Mouse (Mus musculus): ENCODE data around the gene Gm43191. TPM values are rescaled to one million over a fixed set of nuclear protein-coding genes. Genes with fewer than 3 reads are reported as not detected.

Gm43191 gene
- polyA plus RNA-seq, 1 experiment, result not detected

DNA sequence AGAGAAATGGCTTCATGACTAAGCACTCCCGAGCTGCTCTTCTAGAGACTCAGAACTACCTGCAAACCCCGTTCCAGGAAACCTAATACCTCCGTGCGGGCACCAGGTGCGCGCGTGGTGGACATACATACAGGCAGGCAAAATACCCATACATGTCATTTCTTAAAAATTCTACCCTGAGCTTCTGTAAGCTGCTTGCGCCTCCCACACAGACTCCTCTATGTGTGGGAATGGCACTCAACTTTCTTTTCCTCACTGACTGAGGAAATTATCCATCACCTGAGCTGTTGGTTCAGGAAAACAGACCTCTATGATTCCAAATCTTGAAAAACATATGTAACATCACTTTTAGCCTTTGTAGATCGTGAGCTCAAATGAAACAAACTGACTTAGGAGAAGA is 30.4 kb downstream of the Gm43191 start:
- H3K4me3 ChIP-seq (replicated peaks), result no peak overlapping the region
- H3K4me1 ChIP-seq, result peaks cover 65% of the 10 kb centered on the region
- peaks cover 61% of the 10 kb centered on the region for H3K36me3 ChIP-seq (replicated peaks; ENCODE audit: low read length)
- no peaks in the 10 kb centered on the region for H3K9me3 ChIP-seq
- TF ChIP-seq GATA1 (IDR thresholded peaks at IDR 0.05; ENCODE audit: borderline replicate concordance, low read length), result no peak
- no peak for TF ChIP-seq FLI1 (IDR thresholded peaks at IDR 0.05; ENCODE audit: low read length)
- H3K27me3 ChIP-seq (replicated peaks), result no peaks in the 10 kb centered on the region

- Histone ChIP-seq H3K4me3 (replicated peaks) (no peak overlapping the region), H3K36me3 (replicated peaks; ENCODE audit: low read length) (peaks cover 80% of the 10 kb centered on the region), H3K4me1 (peaks cover 52% of the 10 kb centered on the region), H3K9me3 (no peaks in the 10 kb centered on the region), H3K27me3 (replicated peaks) (no peaks in the 10 kb centered on the region)
- TF ChIP-seq FLI1 (IDR thresholded peaks at IDR 0.05; ENCODE audit: low read length), result no peak
- TF ChIP-seq GATA1 (IDR thresholded peaks at IDR 0.05; ENCODE audit: borderline replicate concordance, low read length), result no peak
These were observed 32.3 kb downstream of the Gm43191 start for GRCm38 (mm10) chr3:116648805-116649204.

DNA sequence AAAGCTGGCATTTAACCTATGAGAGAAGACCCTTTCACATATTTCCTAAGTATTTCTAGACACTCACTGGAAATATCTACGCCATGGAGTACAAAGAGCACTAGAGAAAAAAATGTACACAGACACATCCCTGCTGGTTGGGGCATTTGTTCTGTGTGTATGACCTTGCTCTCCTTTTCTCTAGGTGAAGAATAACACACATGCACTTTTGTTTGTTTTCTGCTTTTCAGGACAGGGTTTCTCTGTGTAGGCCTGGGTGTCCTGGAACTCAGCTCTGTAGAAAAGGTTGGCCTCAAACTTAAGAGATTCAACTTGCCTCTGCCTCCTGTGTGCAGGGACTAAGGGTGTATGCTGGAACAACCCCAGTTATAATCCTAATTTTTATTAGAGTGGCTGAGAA is 34.7 kb downstream of the Gm43191 start:
- TF ChIP-seq FLI1 (IDR thresholded peaks at IDR 0.05; ENCODE audit: low read length), result no peak
- TF ChIP-seq GATA1 (IDR thresholded peaks at IDR 0.05; ENCODE audit: borderline replicate concordance, low read length), result no peak
- peaks cover 97% of the 10 kb centered on the region for H3K36me3 ChIP-seq (replicated peaks; ENCODE audit: low read length)

DNA sequence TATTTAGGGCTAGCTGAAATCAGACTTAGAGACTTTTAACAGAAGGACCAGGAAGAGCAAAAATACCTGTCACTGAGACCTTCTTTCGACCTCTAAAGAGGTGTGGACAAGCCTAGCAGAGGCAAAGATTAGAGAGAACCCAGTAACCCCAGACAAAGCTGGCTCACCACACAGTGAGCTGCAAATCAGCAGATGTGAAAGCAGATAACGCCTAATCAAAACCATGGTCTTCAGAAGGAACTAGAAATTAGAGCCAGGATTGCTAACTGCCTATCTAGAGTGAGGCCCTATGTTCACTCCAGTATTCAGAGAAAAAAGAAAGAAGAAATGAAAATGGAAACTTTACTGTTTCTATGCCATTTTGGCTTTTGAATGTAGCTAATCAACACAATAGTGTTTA is 38.7 kb downstream of the Gm43191 start:
- H3K9me3 ChIP-seq, result no peaks in the 10 kb centered on the region
- peaks cover 98% of the 10 kb centered on the region for H3K36me3 ChIP-seq (replicated peaks; ENCODE audit: low read length)
- H3K27me3 ChIP-seq (replicated peaks), result no peaks in the 10 kb centered on the region
- H3K4me1 ChIP-seq, result peaks cover 37% of the 10 kb centered on the region
- no peak for TF ChIP-seq FLI1 (IDR thresholded peaks at IDR 0.05; ENCODE audit: low read length)
- TF ChIP-seq GATA1 (IDR thresholded peaks at IDR 0.05; ENCODE audit: borderline replicate concordance, low read length), result no peak
- H3K4me3 ChIP-seq (replicated peaks), result no peak overlapping the region

More for the DNA sequence above, 34.7 kb downstream of the Gm43191 start:
- Histone ChIP-seq H3K4me3 (replicated peaks) (no peak overlapping the region), H3K27me3 (replicated peaks) (no peaks in the 10 kb centered on the region), H3K4me1 (peaks cover 36% of the 10 kb centered on the region), H3K9me3 (no peaks in the 10 kb centered on the region)

- peaks cover 37% of the 10 kb centered on the region for H3K4me1 ChIP-seq
- H3K4me3 ChIP-seq (replicated peaks), result no peak overlapping the region
- peaks cover 100% of the 10 kb centered on the region for H3K36me3 ChIP-seq (replicated peaks; ENCODE audit: low read length)
- TF ChIP-seq GATA1 (IDR thresholded peaks at IDR 0.05; ENCODE audit: borderline replicate concordance, low read length) (no peak), FLI1 (IDR thresholded peaks at IDR 0.05; ENCODE audit: low read length) (no peak)
- H3K9me3 ChIP-seq, result no peaks in the 10 kb centered on the region
- no peaks in the 10 kb centered on the region for H3K27me3 ChIP-seq (replicated peaks)
These were observed 39.2 kb downstream of the Gm43191 start for GRCm38 (mm10) chr3:116641811-116642371.

- Histone ChIP-seq H3K9me3 (no peaks in the 10 kb centered on the region), H3K4me3 (replicated peaks) (no peak overlapping the region), H3K36me3 (replicated peaks; ENCODE audit: low read length) (peaks cover 100% of the 10 kb centered on the region), H3K4me1 (peaks cover 52% of the 10 kb centered on the region), H3K27me3 (replicated peaks) (no peaks in the 10 kb centered on the region)
- TF ChIP-seq FLI1 (IDR thresholded peaks at IDR 0.05; ENCODE audit: low read length) (no peak), GATA1 (IDR thresholded peaks at IDR 0.05; ENCODE audit: borderline replicate concordance, low read length) (no peak)
These were observed 41.0 kb downstream of the Gm43191 start for GRCm38 (mm10) chr3:116640024-116640423.

DNA sequence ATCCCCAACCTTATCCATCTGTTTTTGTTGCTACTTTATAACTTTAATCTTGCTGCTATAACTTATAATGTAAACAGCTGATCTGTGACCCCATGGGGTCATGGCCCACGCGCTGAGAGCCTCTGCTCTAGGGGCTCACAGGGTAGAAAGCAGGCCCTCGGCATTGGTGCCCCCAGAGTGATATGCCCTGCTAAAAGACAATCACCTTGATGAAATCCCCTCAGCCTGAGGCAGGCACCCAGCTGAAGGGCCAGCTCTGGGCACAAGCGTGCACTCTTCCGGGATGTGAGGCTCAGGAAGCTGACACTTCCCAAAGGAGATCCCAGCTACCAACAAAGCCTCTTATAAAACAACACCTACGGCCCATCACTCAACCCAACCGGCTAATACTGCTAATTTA is 42.5 kb downstream of the Gm43191 start:
- Histone ChIP-seq H3K4me1 (peaks cover 65% of the 10 kb centered on the region), H3K27me3 (replicated peaks) (no peaks in the 10 kb centered on the region), H3K9me3 (no peaks in the 10 kb centered on the region), H3K36me3 (replicated peaks; ENCODE audit: low read length) (peaks cover 100% of the 10 kb centered on the region), H3K4me3 (replicated peaks) (no peak overlapping the region)
- no peak for TF ChIP-seq FLI1 (IDR thresholded peaks at IDR 0.05; ENCODE audit: low read length)
- no peak for TF ChIP-seq GATA1 (IDR thresholded peaks at IDR 0.05; ENCODE audit: borderline replicate concordance, low read length)

GRCm38 (mm10) chr3:116637693-116638476 is 43.2 kb downstream of the Gm43191 start:
- Histone ChIP-seq H3K4me1 (peaks cover 62% of the 10 kb centered on the region), H3K9me3 (no peaks in the 10 kb centered on the region), H3K4me3 (replicated peaks) (no peak overlapping the region), H3K27me3 (replicated peaks) (no peaks in the 10 kb centered on the region), H3K36me3 (replicated peaks; ENCODE audit: low read length) (peaks cover 99% of the 10 kb centered on the region)
- TF ChIP-seq GATA1 (IDR thresholded peaks at IDR 0.05; ENCODE audit: borderline replicate concordance, low read length) (no peak), FLI1 (IDR thresholded peaks at IDR 0.05; ENCODE audit: low read length) (no peak)

GRCm38 (mm10) chr3:116635799-116636198 is 45.3 kb downstream of the Gm43191 start:
- Histone ChIP-seq H3K36me3 (replicated peaks; ENCODE audit: low read length) (peaks cover 98% of the 10 kb centered on the region), H3K4me1 (peaks cover 55% of the 10 kb centered on the region), H3K9me3 (no peaks in the 10 kb centered on the region), H3K4me3 (replicated peaks) (no peak overlapping the region), H3K27me3 (replicated peaks) (no peaks in the 10 kb centered on the region)
- TF ChIP-seq FLI1 (IDR thresholded peaks at IDR 0.05; ENCODE audit: low read length) (no peak), GATA1 (IDR thresholded peaks at IDR 0.05; ENCODE audit: borderline replicate concordance, low read length) (no peak)

GRCm38 (mm10) chr3:116634853-116635252 is 46.2 kb downstream of the Gm43191 start:
- Histone ChIP-seq H3K4me1 (peaks cover 55% of the 10 kb centered on the region), H3K9me3 (no peaks in the 10 kb centered on the region), H3K4me3 (replicated peaks) (peak overlapping the region; percentile 64), H3K36me3 (replicated peaks; ENCODE audit: low read length) (peaks cover 97% of the 10 kb centered on the region), H3K27me3 (replicated peaks) (no peaks in the 10 kb centered on the region)
- TF ChIP-seq FLI1 (IDR thresholded peaks at IDR 0.05; ENCODE audit: low read length), result no peak
- no peak for TF ChIP-seq GATA1 (IDR thresholded peaks at IDR 0.05; ENCODE audit: borderline replicate concordance, low read length)
